Mouse (Mus musculus) testis, adult 2 months (tissue): ENCODE data around the gene Dvl2.

ENCODE experiments used
- CTCF ChIP-seq: fragments of 200-500 bp; IDR thresholded peaks from 2 replicates; pipeline ENCODE4 v1.5.1; 2012; ENCODE audit warnings: low read depth, mild to moderate bottlenecking, inconsistent platforms, low read length, moderate library complexity; ENCODE audit not compliant: control insufficient read depth, insufficient read depth, insufficient replicate concordance
- POLR2A ChIP-seq: fragments of 200-500 bp; IDR thresholded peaks from 2 replicates; pipeline ENCODE4 v1.6.1; 2012; ENCODE audit warnings: low read depth, mild to moderate bottlenecking, inconsistent platforms, low read length, moderate library complexity; ENCODE audit not compliant: control insufficient read depth

DNA sequence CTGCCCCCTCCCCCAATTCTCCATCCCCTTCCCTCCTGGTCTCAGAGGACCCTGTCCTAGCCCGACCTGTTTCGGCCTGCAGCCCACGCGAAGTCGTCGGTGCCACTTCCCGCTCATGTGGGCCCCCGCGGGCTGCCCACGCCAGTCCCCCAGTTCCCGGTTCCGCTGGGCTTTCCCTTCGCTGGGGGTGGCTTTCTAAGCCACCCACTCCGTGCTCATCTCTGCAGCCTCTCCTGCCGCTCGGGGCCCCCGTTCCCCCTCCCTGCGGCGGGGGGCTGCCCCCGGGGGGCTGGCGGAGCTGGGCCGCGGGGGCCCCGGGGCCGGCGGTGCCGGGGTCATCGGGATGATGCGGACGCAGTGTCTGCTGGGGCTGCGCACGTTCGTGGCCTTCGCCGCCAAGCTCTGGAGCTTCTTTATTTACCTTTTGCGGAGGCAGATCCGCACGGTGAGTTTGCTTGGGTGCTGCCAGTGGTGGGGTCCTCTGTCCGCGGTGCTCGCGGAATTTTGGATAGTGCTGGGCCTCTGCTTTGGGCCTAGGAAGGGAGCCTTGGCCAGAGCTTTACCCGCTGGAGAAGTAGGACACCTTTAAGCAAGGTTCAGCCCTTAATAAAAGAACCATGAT, 19.1 kb upstream of the Dvl2 start, which contains the start of gene Ctdnep1:
- TF ChIP-seq CTCF, result no peak
- TF ChIP-seq POLR2A, result no peak
